Mouse (Mus musculus): Measurements from ENCODE around the gene Gm7356.
"Not testable (repeated sequence)": the region's sequence is repeated elsewhere in the genome, so short reads cannot be mapped to it uniquely, and the experiment has no call there.

Gm7356 gene

GRCm38 (mm10) chr17:14003604-14004003, at the start of gene Gm7356:
Gm7356 (minus strand) TSS chr17:14003704.
- DNase-seq, result not testable (repeated sequence)

GRCm38 (mm10) chr17:14041880-14042279, 38.4 kb upstream of the Gm7356 start:
- DNase-seq, result not testable (repeated sequence)

- DNase-seq, result not testable (repeated sequence)
Observed at GRCm38 (mm10) chr17:14037012-14037411, 33.5 kb upstream of the Gm7356 start.

GRCm38 (mm10) chr17:14036113-14036512, 32.6 kb upstream of the Gm7356 start:
- not testable (repeated sequence) for DNase-seq

- DNase-seq, result not testable (repeated sequence)
Observed at GRCm38 (mm10) chr17:13993425-13993824, 10.1 kb downstream of the Gm7356 start.

- no peak for DNase-seq
Observed at GRCm38 (mm10) chr17:13987690-13988089, 15.8 kb downstream of the Gm7356 start.

GRCm38 (mm10) chr17:13970796-13971195, 32.7 kb downstream of the Gm7356 start:
- not testable (repeated sequence) for DNase-seq

GRCm38 (mm10) chr17:13969917-13970316, 33.6 kb downstream of the Gm7356 start:
- DNase-seq, result not testable (repeated sequence)

GRCm38 (mm10) chr17:13965048-13965447, 38.5 kb downstream of the Gm7356 start:
- DNase-seq, result not testable (repeated sequence)

- DNase-seq, result not testable (repeated sequence)
Observed at GRCm38 (mm10) chr17:13962245-13962644, 41.3 kb downstream of the Gm7356 start.

GRCm38 (mm10) chr17:13958129-13958528, 45.4 kb downstream of the Gm7356 start:
- DNase-seq, result not testable (repeated sequence)

GRCm38 (mm10) chr17:13951570-13951969, 51.9 kb downstream of the Gm7356 start:
- not testable (repeated sequence) for DNase-seq

Data from spleen, adult 18-20 months (tissue).